ENCODE assay signal across 17 mouse cellular contexts in genomic region chr5:61546632-61547492, GRCm38 (mm10).
DNase-seq lines count a peak whose midpoint lies in the region; ATAC-seq lines count a peak whose summit lies in the region.
"Had no signal": no experiment of that assay in that cellular context is flagged by ENCODE, and none has a peak within 500 bp of the region (broad histone marks: within the 10 kb centered on the region; RNA-seq: fewer than 3 reads in every experiment).

No protein-coding gene starts in this region.

- H3K27me3 ChIP-seq in midbrain, embryonic 14.5 days (ENCODE audit: control insufficient read depth, insufficient read depth, low read length) = no peaks in the 10 kb centered on the region
- no peaks in the 10 kb centered on the region for H3K27me3 ChIP-seq in midbrain, embryonic 10.5 days (ENCODE audit: low read depth, poor library complexity, severe bottlenecking)
- H3K27me3 ChIP-seq in hindbrain, embryonic 16.5 days (replicated peaks; ENCODE audit: control insufficient read depth, insufficient read depth, low read length) = no peaks in the 10 kb centered on the region
- H3K27me3 ChIP-seq: CH12.LX; heart, embryonic 13.5 days; kidney, embryonic 15.5 days; limb, embryonic 12.5 days; megakaryocyte, embryonic 14.5 days; neural tube, embryonic 12.5 days; Patski had no signal

- no peak overlapping the region for H3K4me2 ChIP-seq in midbrain, embryonic 14.5 days (ENCODE audit: low read length)
- H3K4me2 ChIP-seq in hindbrain, embryonic 16.5 days (ENCODE audit: low read length) = no peak overlapping the region
- H3K4me2 ChIP-seq: heart, embryonic 13.5 days; kidney, embryonic 15.5 days; limb, embryonic 12.5 days; neural tube, embryonic 12.5 days had no signal

- H3K9ac ChIP-seq in midbrain, embryonic 14.5 days (replicated peaks; ENCODE audit: low read length) = no peak overlapping the region
- H3K9ac ChIP-seq in hindbrain, embryonic 16.5 days (ENCODE audit: low read depth, low read length) = no peak overlapping the region
- H3K9ac ChIP-seq: heart, embryonic 13.5 days; kidney, embryonic 15.5 days; limb, embryonic 12.5 days; neural tube, embryonic 12.5 days had no signal

- H3K9me3 ChIP-seq in midbrain, embryonic 14.5 days (ENCODE audit: control insufficient read depth, low read length) = no peaks in the 10 kb centered on the region
- no peaks in the 10 kb centered on the region for H3K9me3 ChIP-seq in midbrain, embryonic 10.5 days (replicated peaks)
- H3K9me3 ChIP-seq in hindbrain, embryonic 16.5 days (ENCODE audit: control insufficient read depth, low read length) = no peaks in the 10 kb centered on the region
- H3K9me3 ChIP-seq: heart, embryonic 13.5 days; kidney, embryonic 15.5 days; limb, embryonic 12.5 days; megakaryocyte, embryonic 14.5 days; neural tube, embryonic 12.5 days had no signal

- no peak overlapping the region for H3K4me3 ChIP-seq in midbrain, embryonic 14.5 days (replicated peaks; ENCODE audit: low read depth, low read length)
- no peak overlapping the region for H3K4me3 ChIP-seq in midbrain, embryonic 10.5 days
- no peak overlapping the region for H3K4me3 ChIP-seq in hindbrain, embryonic 16.5 days (ENCODE audit: low read length)
- H3K4me3 ChIP-seq: heart, embryonic 13.5 days; kidney, embryonic 15.5 days; limb, embryonic 12.5 days; megakaryocyte, embryonic 14.5 days; neural tube, embryonic 12.5 days had no signal

- no peaks in the 10 kb centered on the region for H3K4me1 ChIP-seq in midbrain, embryonic 14.5 days (ENCODE audit: control insufficient read depth, insufficient read depth, low read length)
- no peaks in the 10 kb centered on the region for H3K4me1 ChIP-seq in midbrain, embryonic 10.5 days
- H3K4me1 ChIP-seq in hindbrain, embryonic 16.5 days (ENCODE audit: control insufficient read depth, insufficient read depth, low read depth, low read length) = no peaks in the 10 kb centered on the region
- H3K4me1 ChIP-seq: heart, embryonic 13.5 days; kidney, embryonic 15.5 days; limb, embryonic 12.5 days; megakaryocyte, embryonic 14.5 days; neural tube, embryonic 12.5 days had no signal

- H3K36me3 ChIP-seq in midbrain, embryonic 14.5 days (ENCODE audit: control insufficient read depth, insufficient read depth, low read length) = no peaks in the 10 kb centered on the region
- H3K36me3 ChIP-seq in midbrain, embryonic 10.5 days = no peaks in the 10 kb centered on the region
- H3K36me3 ChIP-seq in hindbrain, embryonic 16.5 days (ENCODE audit: control insufficient read depth, insufficient read depth, low read length) = no peaks in the 10 kb centered on the region
- H3K36me3 ChIP-seq: heart, embryonic 13.5 days; kidney, embryonic 15.5 days; limb, embryonic 12.5 days; neural tube, embryonic 12.5 days had no signal

- no peak for DNase-seq in frontal cortex, postnatal 10 days (ENCODE audit: low spot score in 2 of 2)
- peak; percentile 31 for DNase-seq in midbrain, embryonic 14.5 days
- no peak for DNase-seq in midbrain, embryonic 10.5 days (ENCODE audit: low spot score)
- peak; percentile 16 for DNase-seq in telencephalon, adult 2 months (ENCODE audit: low read depth, low spot score)
- DNase-seq: gastrocnemius, postnatal 36 days; lung, adult 2 months; thymus, postnatal 4 days had no signal

- WGBS in midbrain, embryonic 14.5 days = 63% methylated on average over 5 of the region's 5 CpGs
- WGBS in midbrain, embryonic 10.5 days = 84% methylated on average over 5 of the region's 5 CpGs
- whole genome bisulfite sequencing in hindbrain, embryonic 16.5 days = 44% methylated on average over 5 of the region's 5 CpGs

- peak; percentile 81; the same call in 1 of the 2 replicates for ATAC-seq in frontal cortex, adult (ENCODE audit: low TSS enrichment)
- no peak for ATAC-seq in midbrain, embryonic 14.5 days (ENCODE audit: low FRiP score, low TSS enrichment)
- ATAC-seq in hindbrain, embryonic 16.5 days = peak; percentile 79
- ATAC-seq in CD4-positive, CD25-positive, alpha-beta regulatory T cell, adult 4 months = no peak
- ATAC-seq: Patski had no signal

- H3K27ac ChIP-seq in midbrain, embryonic 14.5 days (replicated peaks; ENCODE audit: low read depth, low read length) = no peak overlapping the region
- no peak overlapping the region for H3K27ac ChIP-seq in midbrain, embryonic 10.5 days (replicated peaks)
- no peak overlapping the region for H3K27ac ChIP-seq in hindbrain, embryonic 16.5 days (ENCODE audit: low read depth, low read length)
- H3K27ac ChIP-seq: heart, embryonic 13.5 days; kidney, embryonic 15.5 days; limb, embryonic 12.5 days; neural tube, embryonic 12.5 days had no signal

Comparison
In these comparisons a context has a peak if more than half of its experiments do, and no peak if none do; other contexts are left out.
1. DNase-seq: peak in midbrain, embryonic 14.5 days (single experiment) and telencephalon, adult 2 months (single experiment); none in frontal cortex, postnatal 10 days (0 of 2) and midbrain, embryonic 10.5 days (single experiment).
2. ATAC-seq: peak in frontal cortex, adult (single experiment) and hindbrain, embryonic 16.5 days (single experiment); none in midbrain, embryonic 14.5 days (single experiment) and CD4-positive, CD25-positive, alpha-beta regulatory T cell, adult 4 months (single experiment).